Mouse (Mus musculus): ENCODE results near the gene Plcb1. TPM values are rescaled to one million over a fixed set of nuclear protein-coding genes. Genes with fewer than 3 reads are reported as not detected.

Plcb1 gene
- polyA plus RNA-seq, 1 experiment from 2014 or later: 7.0 TPM

- no peaks in the 10 kb centered on the region for H3K36me3 ChIP-seq (replicated peaks; ENCODE audit: control insufficient read depth, insufficient read depth, low read depth, low read length)
- DNase-seq (ENCODE audit: low spot score) (peak; percentile 28), ATAC-seq (replicated peaks; ENCODE audit: insufficient number of reproducible peaks, low FRiP score, low TSS enrichment, low read depth) (no peak)
- no peak overlapping the region for H3K27ac ChIP-seq (replicated peaks; ENCODE audit: low read depth, low read length)
- H3K9me3 ChIP-seq (replicated peaks; ENCODE audit: control insufficient read depth, low read length): no peaks in the 10 kb centered on the region
- H3K4me2 ChIP-seq (ENCODE audit: low read depth, low read length): peak overlapping the region; percentile 99
- H3K9ac ChIP-seq (replicated peaks; ENCODE audit: low read length): peak overlapping the region; percentile 84
- no peaks in the 10 kb centered on the region for H3K4me1 ChIP-seq (ENCODE audit: control insufficient read depth, insufficient read depth, low read length)
- H3K27me3 ChIP-seq (ENCODE audit: control insufficient read depth, insufficient read depth, low read length): no peaks in the 10 kb centered on the region; the same call in 1 of the 2 replicates
- H3K4me3 ChIP-seq (ENCODE audit: low read depth, low read length): peak overlapping the region; percentile 70
- WGBS: 11% methylated on average over 6 of the region's 6 CpGs
These were observed 986 bp downstream of the Plcb1 start for GRCm38 (mm10) chr2:134786856-134787250.

- Histone ChIP-seq H3K27ac (replicated peaks; ENCODE audit: low read depth, low read length) (no peak overlapping the region), H3K9ac (replicated peaks; ENCODE audit: low read length) (no peak overlapping the region), H3K36me3 (replicated peaks; ENCODE audit: control insufficient read depth, insufficient read depth, low read depth, low read length) (no peaks in the 10 kb centered on the region), H3K4me1 (ENCODE audit: control insufficient read depth, insufficient read depth, low read length) (no peaks in the 10 kb centered on the region), H3K9me3 (replicated peaks; ENCODE audit: control insufficient read depth, low read length) (no peaks in the 10 kb centered on the region), H3K4me2 (ENCODE audit: low read depth, low read length) (peak overlapping the region; percentile 99), H3K27me3 (ENCODE audit: control insufficient read depth, insufficient read depth, low read length) (no peaks in the 10 kb centered on the region; the same call in 1 of the 2 replicates), H3K4me3 (ENCODE audit: low read depth, low read length) (peak overlapping the region; percentile 70; the same call in 1 of the 2 replicates)
- DNase-seq (ENCODE audit: low spot score) (no peak), ATAC-seq (replicated peaks; ENCODE audit: insufficient number of reproducible peaks, low FRiP score, low TSS enrichment, low read depth) (no peak)
- WGBS: 61% methylated on average over 12 of the region's 12 CpGs
These were observed 1.6 kb downstream of the Plcb1 start for GRCm38 (mm10) chr2:134787336-134788095.

GRCm38 (mm10) chr2:134792926-134793325 lies 7.1 kb downstream of the Plcb1 start:
- no peak overlapping the region for H3K9ac ChIP-seq (replicated peaks; ENCODE audit: low read length)
- 66% methylated on average over 7 of the region's 7 CpGs for WGBS
- H3K4me3 ChIP-seq (ENCODE audit: low read depth, low read length): no peak overlapping the region
- H3K27ac ChIP-seq (replicated peaks; ENCODE audit: low read depth, low read length): no peak overlapping the region
- ATAC-seq (replicated peaks; ENCODE audit: insufficient number of reproducible peaks, low FRiP score, low TSS enrichment, low read depth) (no peak), DNase-seq (ENCODE audit: low spot score) (no peak)
- H3K9me3 ChIP-seq (replicated peaks; ENCODE audit: control insufficient read depth, low read length): no peaks in the 10 kb centered on the region
- no peaks in the 10 kb centered on the region for H3K36me3 ChIP-seq (replicated peaks; ENCODE audit: control insufficient read depth, insufficient read depth, low read depth, low read length)
- H3K27me3 ChIP-seq (ENCODE audit: control insufficient read depth, insufficient read depth, low read length): no peaks in the 10 kb centered on the region
- H3K4me1 ChIP-seq (ENCODE audit: control insufficient read depth, insufficient read depth, low read length): no peaks in the 10 kb centered on the region
- H3K4me2 ChIP-seq (ENCODE audit: low read depth, low read length): no peak overlapping the region

GRCm38 (mm10) chr2:134800226-134800625 lies 14.4 kb downstream of the Plcb1 start:
- Histone ChIP-seq H3K4me2 (ENCODE audit: low read depth, low read length) (no peak overlapping the region), H3K4me3 (ENCODE audit: low read depth, low read length) (no peak overlapping the region), H3K9ac (replicated peaks; ENCODE audit: low read length) (no peak overlapping the region), H3K9me3 (replicated peaks; ENCODE audit: control insufficient read depth, low read length) (no peaks in the 10 kb centered on the region), H3K4me1 (ENCODE audit: control insufficient read depth, insufficient read depth, low read length) (no peaks in the 10 kb centered on the region), H3K36me3 (replicated peaks; ENCODE audit: control insufficient read depth, insufficient read depth, low read depth, low read length) (no peaks in the 10 kb centered on the region), H3K27me3 (ENCODE audit: control insufficient read depth, insufficient read depth, low read length) (no peaks in the 10 kb centered on the region), H3K27ac (replicated peaks; ENCODE audit: low read depth, low read length) (no peak overlapping the region)
- ATAC-seq (replicated peaks; ENCODE audit: insufficient number of reproducible peaks, low FRiP score, low TSS enrichment, low read depth): no peak
- no peak for DNase-seq (ENCODE audit: low spot score)
- 81% methylated on average over 1 of the region's 1 CpGs for WGBS

- no peak for ATAC-seq (replicated peaks; ENCODE audit: insufficient number of reproducible peaks, low FRiP score, low TSS enrichment, low read depth)
- Histone ChIP-seq H3K4me2 (ENCODE audit: low read depth, low read length) (no peak overlapping the region), H3K4me3 (ENCODE audit: low read depth, low read length) (no peak overlapping the region), H3K9ac (replicated peaks; ENCODE audit: low read length) (no peak overlapping the region), H3K4me1 (ENCODE audit: control insufficient read depth, insufficient read depth, low read length) (no peaks in the 10 kb centered on the region), H3K27ac (replicated peaks; ENCODE audit: low read depth, low read length) (no peak overlapping the region), H3K36me3 (replicated peaks; ENCODE audit: control insufficient read depth, insufficient read depth, low read depth, low read length) (no peaks in the 10 kb centered on the region), H3K27me3 (ENCODE audit: control insufficient read depth, insufficient read depth, low read length) (no peaks in the 10 kb centered on the region), H3K9me3 (replicated peaks; ENCODE audit: control insufficient read depth, low read length) (no peaks in the 10 kb centered on the region)
- WGBS: 88% methylated on average over 11 of the region's 11 CpGs
- DNase-seq (ENCODE audit: low spot score): no peak
These were observed 30.5 kb downstream of the Plcb1 start for GRCm38 (mm10) chr2:134816383-134816782.

GRCm38 (mm10) chr2:134817058-134817840 lies 31.4 kb downstream of the Plcb1 start:
- no peak overlapping the region for H3K4me3 ChIP-seq (ENCODE audit: low read depth, low read length)
- no peaks in the 10 kb centered on the region for H3K9me3 ChIP-seq (replicated peaks; ENCODE audit: control insufficient read depth, low read length)
- no peaks in the 10 kb centered on the region for H3K4me1 ChIP-seq (ENCODE audit: control insufficient read depth, insufficient read depth, low read length)
- H3K27me3 ChIP-seq (ENCODE audit: control insufficient read depth, insufficient read depth, low read length): no peaks in the 10 kb centered on the region
- DNase-seq (ENCODE audit: low spot score): no peak
- 87% methylated on average over 7 of the region's 7 CpGs for WGBS
- no peak for ATAC-seq (replicated peaks; ENCODE audit: insufficient number of reproducible peaks, low FRiP score, low TSS enrichment, low read depth)
- H3K9ac ChIP-seq (replicated peaks; ENCODE audit: low read length): no peak overlapping the region
- no peaks in the 10 kb centered on the region for H3K36me3 ChIP-seq (replicated peaks; ENCODE audit: control insufficient read depth, insufficient read depth, low read depth, low read length)
- H3K4me2 ChIP-seq (ENCODE audit: low read depth, low read length): no peak overlapping the region
- H3K27ac ChIP-seq (replicated peaks; ENCODE audit: low read depth, low read length): no peak overlapping the region

GRCm38 (mm10) chr2:134821176-134821575 lies 35.3 kb downstream of the Plcb1 start:
- Histone ChIP-seq H3K4me3 (ENCODE audit: low read depth, low read length) (no peak overlapping the region), H3K4me1 (ENCODE audit: control insufficient read depth, insufficient read depth, low read length) (no peaks in the 10 kb centered on the region), H3K36me3 (replicated peaks; ENCODE audit: control insufficient read depth, insufficient read depth, low read depth, low read length) (no peaks in the 10 kb centered on the region), H3K4me2 (ENCODE audit: low read depth, low read length) (no peak overlapping the region), H3K27ac (replicated peaks; ENCODE audit: low read depth, low read length) (no peak overlapping the region), H3K9ac (replicated peaks; ENCODE audit: low read length) (no peak overlapping the region), H3K27me3 (ENCODE audit: control insufficient read depth, insufficient read depth, low read length) (no peaks in the 10 kb centered on the region), H3K9me3 (replicated peaks; ENCODE audit: control insufficient read depth, low read length) (no peaks in the 10 kb centered on the region)
- 85% methylated on average over 6 of the region's 6 CpGs for WGBS
- DNase-seq (ENCODE audit: low spot score) (no peak), ATAC-seq (replicated peaks; ENCODE audit: insufficient number of reproducible peaks, low FRiP score, low TSS enrichment, low read depth) (no peak)

- Histone ChIP-seq H3K9me3 (replicated peaks; ENCODE audit: control insufficient read depth, low read length) (no peaks in the 10 kb centered on the region), H3K36me3 (replicated peaks; ENCODE audit: control insufficient read depth, insufficient read depth, low read depth, low read length) (no peaks in the 10 kb centered on the region), H3K4me2 (ENCODE audit: low read depth, low read length) (no peak overlapping the region), H3K9ac (replicated peaks; ENCODE audit: low read length) (no peak overlapping the region), H3K27ac (replicated peaks; ENCODE audit: low read depth, low read length) (no peak overlapping the region), H3K4me1 (ENCODE audit: control insufficient read depth, insufficient read depth, low read length) (no peaks in the 10 kb centered on the region), H3K27me3 (ENCODE audit: control insufficient read depth, insufficient read depth, low read length) (no peaks in the 10 kb centered on the region), H3K4me3 (ENCODE audit: low read depth, low read length) (no peak overlapping the region)
- 67% methylated on average over 7 of the region's 7 CpGs for WGBS
- ATAC-seq (replicated peaks; ENCODE audit: insufficient number of reproducible peaks, low FRiP score, low TSS enrichment, low read depth) (no peak), DNase-seq (ENCODE audit: low spot score) (no peak)
These were observed 39.8 kb downstream of the Plcb1 start for GRCm38 (mm10) chr2:134825645-134826044.
